Mouse (Mus musculus) embryonic facial prominence, embryonic 14.5 days (tissue): ENCODE measurements around the gene Sox5. TPM values are rescaled to one million over a fixed set of nuclear protein-coding genes. Genes with fewer than 3 reads are reported as not detected.

Source experiments
- ATAC-seq: fragments of 200-750 bp; cut with Nextera tagmentation; 2 replicates; pipeline ENCODE4 v1.8.0; 2017; ENCODE audit warnings: low read depth, moderate number of reproducible peaks, moderate TSS enrichment
- DNase-seq: peaks from one replicate; pipeline ENCODE4 v3.0.0-alpha.2; 2015; ENCODE audit warnings: low spot score
- H3K27ac ChIP-seq: fragments of 300-500 bp; sonication (generic); replicated peaks from 2 replicates; pipeline ENCODE4 v1.5.1; 2014; ENCODE audit warnings: low read depth, mild to moderate bottlenecking, low read length, moderate library complexity
- H3K27me3 ChIP-seq: fragments of 300-500 bp; sonication (generic); replicated peaks from 2 replicates; pipeline ENCODE4 v1.6.1; 2014; ENCODE audit warnings: low read length; ENCODE audit not compliant: control insufficient read depth, insufficient read depth
- H3K36me3 ChIP-seq: fragments of 300-500 bp; sonication (generic); 2 replicates; pipeline ENCODE4 v1.6.1; 2014; ENCODE audit warnings: low read length, mixed read lengths; ENCODE audit not compliant: control insufficient read depth, insufficient read depth
- H3K4me1 ChIP-seq: fragments of 300-500 bp; sonication (generic); 2 replicates; pipeline ENCODE4 v1.6.1; 2014; ENCODE audit warnings: antibody characterized with exemption, low read length; ENCODE audit not compliant: control insufficient read depth, insufficient read depth
- H3K4me2 ChIP-seq: fragments of 300-500 bp; sonication (generic); 2 replicates; pipeline ENCODE4 v1.6.1; 2014; ENCODE audit warnings: low read depth, mild to moderate bottlenecking, low read length, moderate library complexity, mixed read lengths
- H3K4me3 ChIP-seq: fragments of 300-500 bp; sonication (generic); 2 replicates; pipeline ENCODE4 v1.5.1; 2014; ENCODE audit warnings: low read depth, mild to moderate bottlenecking, low read length
- H3K9ac ChIP-seq: fragments of 300-500 bp; sonication (generic); 2 replicates; pipeline ENCODE4 v1.6.1; 2014; ENCODE audit warnings: low read depth, mild to moderate bottlenecking, low read length, moderate library complexity, mixed read lengths
- H3K9me3 ChIP-seq: fragments of 300-500 bp; sonication (generic); 2 replicates; pipeline ENCODE4 v1.6.1; 2016; ENCODE audit warnings: low read length; ENCODE audit not compliant: control insufficient read depth
- WGBS: fragments of 180-500 bp; shearing (Covaris S2); extraction: QIAGEN DNeasy Blood & Tissue Kit; methylation state at CpG from one replicate; pipeline ENCODE4 v1.1.7; 2014; 5-methylcytosine and 5-hydroxymethylcytosine counted together
- polyA plus RNA-seq: library from polyadenylated mRNA; unstranded; fragments of >200 nt; fragmentation: Nextera tagmentation; extraction: Ambion mirVana; gene quantifications from 2 replicates; pipeline ENCODE4 v1.2.1, GENCODE M21; 2014

The Sox5 gene
- polyA plus RNA-seq, 1 experiment from 2014 or later: 10.8 TPM

DNA sequence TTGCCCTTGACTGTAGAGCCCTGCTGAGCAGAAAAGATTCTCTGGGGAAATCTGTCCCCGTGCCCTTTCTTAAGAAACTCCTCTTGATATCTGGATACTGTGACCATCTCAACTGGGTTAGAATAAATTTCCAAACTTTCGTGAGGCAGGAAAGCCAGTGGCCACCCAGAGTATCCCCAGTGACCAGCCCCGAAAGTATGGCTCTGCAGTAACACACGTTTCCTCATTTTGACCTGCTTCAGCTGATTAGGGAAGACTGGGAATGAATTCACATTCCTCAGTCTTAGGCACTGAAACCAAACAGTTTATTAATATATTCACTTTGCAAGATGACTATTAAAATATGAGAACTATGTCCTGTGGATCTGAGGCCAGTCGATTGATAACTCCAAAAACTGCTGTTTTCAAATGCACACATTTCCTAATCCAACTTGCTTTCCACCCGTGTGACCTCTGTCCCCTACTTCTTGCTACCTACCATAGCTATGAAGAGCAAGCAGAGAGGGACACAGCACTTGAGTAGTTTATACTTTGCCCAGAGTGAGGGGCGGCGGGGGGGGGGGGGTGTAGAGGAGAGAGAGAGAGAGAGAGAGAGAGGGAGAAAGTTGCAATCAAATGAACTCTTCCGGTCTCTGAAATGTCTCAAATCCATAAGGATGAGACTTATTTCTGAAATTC, 1.0 kb downstream of the Sox5 start:
- WGBS: 30% methylated on average over 9 of the region's 9 CpGs
- Histone ChIP-seq H3K9ac (peak overlapping the region; percentile 61), H3K4me2 (peak overlapping the region; percentile 99), H3K27ac (no peak overlapping the region), H3K27me3 (peaks cover 29% of the 10 kb centered on the region), H3K36me3 (no peaks in the 10 kb centered on the region), H3K9me3 (no peaks in the 10 kb centered on the region), H3K4me3 (peak overlapping the region; percentile 71), H3K4me1 (no peaks in the 10 kb centered on the region)
- ATAC-seq: no peak
- no peak for DNase-seq

DNA sequence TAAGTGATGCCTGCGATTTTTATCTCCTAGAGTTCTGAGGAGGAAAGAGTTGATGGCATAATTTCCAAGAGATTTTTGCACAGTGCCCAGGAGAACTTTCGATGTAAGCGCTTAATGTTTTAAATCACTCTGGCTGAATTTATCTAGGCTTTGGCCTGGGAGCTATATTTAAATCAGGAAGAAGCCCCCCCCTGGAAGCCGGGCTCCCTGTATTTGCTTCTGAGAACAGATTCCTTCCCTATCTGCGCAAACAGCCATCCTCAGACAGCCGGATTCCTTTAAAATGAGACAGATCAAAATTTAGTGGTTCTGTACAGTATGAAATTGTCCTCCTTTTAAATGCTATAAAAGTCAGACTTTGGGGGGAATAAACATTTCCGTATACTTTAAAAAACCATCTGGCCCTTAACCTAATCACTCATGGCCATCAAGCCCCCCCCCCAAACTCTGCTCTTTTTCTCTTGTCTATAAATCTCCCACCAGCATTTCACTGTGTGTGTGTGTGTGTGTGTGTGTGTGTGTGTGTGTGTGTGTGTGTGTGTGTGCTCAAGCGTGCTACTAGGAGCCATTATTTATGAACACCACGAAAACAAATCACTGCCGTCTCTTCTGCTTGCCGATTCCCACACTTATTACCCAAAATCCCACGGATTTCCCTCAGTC, 1.7 kb downstream of the Sox5 start:
- no peaks in the 10 kb centered on the region for H3K9me3 ChIP-seq
- H3K9ac ChIP-seq: no peak overlapping the region
- H3K27me3 ChIP-seq: peaks cover 29% of the 10 kb centered on the region
- peak overlapping the region; percentile 71; the same call in 1 of the 2 replicates for H3K4me3 ChIP-seq
- WGBS: 54% methylated on average over 12 of the region's 12 CpGs
- no peak overlapping the region for H3K27ac ChIP-seq
- peak overlapping the region; percentile 99 for H3K4me2 ChIP-seq
- no peaks in the 10 kb centered on the region for H3K36me3 ChIP-seq
- ATAC-seq (no peak), DNase-seq (no peak)
- H3K4me1 ChIP-seq: no peaks in the 10 kb centered on the region

DNA sequence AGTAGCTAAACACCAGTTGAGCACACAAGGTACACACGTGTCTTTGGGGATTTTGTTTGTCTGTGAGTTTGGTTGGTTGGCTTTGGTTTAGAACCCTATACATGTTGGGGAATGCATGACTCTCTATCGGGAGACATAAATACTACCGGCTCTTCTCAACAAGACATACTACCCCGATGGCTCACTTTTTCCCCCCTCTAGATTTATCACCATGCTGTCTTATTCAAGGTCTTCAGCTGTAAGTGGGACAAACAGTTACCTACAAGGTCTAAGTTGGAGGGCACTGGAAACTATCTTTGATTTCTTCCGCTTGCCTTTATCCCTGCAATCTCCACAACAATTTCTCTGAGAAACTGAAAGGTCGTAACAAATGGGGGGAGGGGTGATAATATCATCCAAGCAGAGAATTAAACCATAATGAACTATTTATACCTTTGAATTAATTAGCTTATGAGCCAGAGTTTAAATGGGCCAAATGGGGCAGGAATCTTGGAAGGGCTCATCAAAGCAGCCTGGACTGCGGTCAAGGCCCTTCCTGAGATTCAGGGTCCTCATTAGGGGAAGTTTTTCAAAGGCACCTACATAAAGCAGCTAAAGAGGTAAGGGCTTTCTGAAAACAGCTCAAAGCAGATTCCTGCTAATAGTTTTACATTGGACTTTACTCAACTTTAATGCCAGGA, 4.3 kb downstream of the Sox5 start:
- H3K9ac ChIP-seq: no peak overlapping the region
- 97% methylated on average over 7 of the region's 7 CpGs for WGBS
- H3K4me1 ChIP-seq: no peaks in the 10 kb centered on the region

DNA sequence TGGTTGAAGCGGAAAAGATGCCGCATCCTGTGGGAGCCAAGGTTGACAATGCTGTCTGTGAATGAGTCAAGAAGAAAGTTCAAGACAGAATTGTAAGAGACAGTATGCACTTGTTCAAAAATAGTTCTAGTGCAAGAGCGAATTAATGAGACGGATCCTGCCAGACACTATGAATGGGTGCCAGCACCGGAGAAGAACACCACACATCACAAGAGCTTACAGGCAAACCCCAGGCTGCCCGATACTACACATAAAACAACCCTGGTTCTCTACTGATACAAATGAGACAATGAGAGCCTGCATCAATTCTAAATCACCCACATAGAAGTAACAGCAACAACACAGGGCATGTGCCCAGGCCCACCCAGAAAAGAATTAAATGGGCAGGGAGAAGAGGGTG, 8.0 kb downstream of the Sox5 start:
- Histone ChIP-seq H3K4me2 (no peak overlapping the region), H3K4me3 (no peak overlapping the region), H3K27me3 (no peaks in the 10 kb centered on the region), H3K36me3 (no peaks in the 10 kb centered on the region), H3K9ac (no peak overlapping the region), H3K27ac (no peak overlapping the region), H3K9me3 (no peaks in the 10 kb centered on the region), H3K4me1 (0 out of 2 replicates have a peak, but pooled peaks cover 5% of the 10 kb centered on the region)
- 94% methylated on average over 6 of the region's 6 CpGs for WGBS
- no peak for DNase-seq
- no peak for ATAC-seq

More for the DNA sequence above, 4.3 kb downstream of the Sox5 start:
- no peak for ATAC-seq
- H3K27ac ChIP-seq: no peak overlapping the region
- H3K36me3 ChIP-seq: no peaks in the 10 kb centered on the region
- no peak overlapping the region for H3K4me3 ChIP-seq
- no peak for DNase-seq
- H3K27me3 ChIP-seq: peaks cover 8% of the 10 kb centered on the region
- no peak overlapping the region for H3K4me2 ChIP-seq
- no peaks in the 10 kb centered on the region for H3K9me3 ChIP-seq

DNA sequence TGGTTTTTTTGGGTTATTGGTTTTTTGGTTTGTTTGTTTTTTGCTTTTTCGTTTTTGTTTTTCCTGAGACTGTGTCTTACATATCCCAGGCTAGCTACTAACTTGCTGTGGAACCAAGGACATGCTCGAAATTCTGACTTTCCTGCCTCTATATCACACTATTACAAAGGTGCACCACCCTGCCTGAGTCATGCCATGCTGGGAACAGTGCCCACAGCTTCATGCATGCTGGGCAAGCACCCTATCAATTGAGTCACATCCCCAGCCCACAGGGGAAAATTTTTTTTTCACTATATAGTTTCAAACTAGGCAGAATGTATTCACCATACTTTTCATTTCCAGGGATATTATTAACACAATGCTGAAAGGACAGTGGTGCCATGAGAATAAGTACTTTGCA, 8.8 kb downstream of the Sox5 start:
- DNase-seq (no peak), ATAC-seq (no peak)
- Histone ChIP-seq H3K36me3 (no peaks in the 10 kb centered on the region), H3K4me1 (0 out of 2 replicates have a peak, but pooled peaks cover 5% of the 10 kb centered on the region), H3K27ac (no peak overlapping the region), H3K4me3 (no peak overlapping the region), H3K27me3 (no peaks in the 10 kb centered on the region), H3K4me2 (no peak overlapping the region), H3K9ac (no peak overlapping the region), H3K9me3 (no peaks in the 10 kb centered on the region)
- WGBS: 77% methylated on average over 2 of the region's 2 CpGs

DNA sequence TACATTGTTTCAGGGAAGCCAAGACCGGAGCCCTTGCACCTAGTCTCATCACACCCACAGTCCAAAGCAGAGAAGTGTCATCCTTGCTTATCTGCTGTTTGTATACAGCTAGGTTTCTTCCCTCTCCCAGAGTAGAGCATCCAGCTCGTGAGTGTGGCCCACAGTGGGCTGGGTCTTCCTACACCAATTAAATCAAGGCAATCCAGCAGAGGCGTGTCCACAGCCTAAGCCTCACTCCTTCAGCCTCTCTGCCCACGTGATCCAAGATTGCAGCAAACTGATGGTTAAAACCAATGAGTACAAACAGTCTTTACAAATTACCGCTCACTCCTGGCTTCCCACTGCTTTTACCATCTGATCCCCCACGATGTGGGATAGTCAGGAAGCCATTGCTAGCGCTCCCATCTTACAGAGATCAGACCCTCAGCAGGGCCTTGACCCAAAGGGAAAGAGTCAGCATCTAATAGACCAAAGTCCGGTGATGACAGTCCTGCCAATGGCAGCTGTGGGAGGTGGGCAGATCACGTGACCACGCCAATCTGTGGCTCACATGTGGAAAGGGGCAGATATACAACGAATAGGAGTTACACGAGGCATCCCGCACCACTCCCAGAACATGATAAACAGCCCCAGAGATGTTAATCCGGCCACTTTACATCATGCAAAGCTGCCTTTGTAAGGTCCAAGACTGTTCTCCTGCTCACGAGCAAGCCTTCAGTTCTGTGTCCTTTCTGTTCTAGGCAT, 9.4 kb downstream of the Sox5 start:
- H3K4me2 ChIP-seq: no peak overlapping the region
- no peak overlapping the region for H3K27ac ChIP-seq
- ATAC-seq (no peak; the same call in 1 of the 2 replicates), DNase-seq (no peak)
- no peak overlapping the region for H3K4me3 ChIP-seq
- H3K4me1 ChIP-seq: 0 out of 2 replicates have a peak, but pooled peaks cover 5% of the 10 kb centered on the region
- 57% methylated on average over 15 of the region's 15 CpGs for WGBS
- no peak overlapping the region for H3K9ac ChIP-seq
- H3K9me3 ChIP-seq: no peaks in the 10 kb centered on the region
- H3K27me3 ChIP-seq: no peaks in the 10 kb centered on the region
- no peaks in the 10 kb centered on the region for H3K36me3 ChIP-seq

DNA sequence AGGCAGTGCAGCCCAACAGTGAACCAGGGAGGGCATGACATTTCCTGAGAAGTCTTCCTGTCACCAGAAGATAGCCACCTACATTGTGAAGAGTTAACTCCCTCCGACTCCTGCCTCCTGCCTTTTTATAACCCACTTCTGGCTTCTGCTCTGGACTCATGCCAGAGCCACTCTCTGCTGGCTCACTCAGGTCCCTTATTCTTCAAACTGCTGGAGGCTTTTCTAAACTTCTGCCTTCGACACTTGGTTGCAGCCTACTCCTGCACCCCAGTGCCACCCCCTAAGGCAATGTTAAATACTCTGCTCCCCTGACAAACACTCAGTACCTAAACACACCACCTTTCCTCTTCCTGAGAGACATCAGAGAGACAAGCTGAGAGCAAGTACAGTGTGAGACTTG, 12.7 kb downstream of the Sox5 start:
- Histone ChIP-seq H3K9me3 (no peaks in the 10 kb centered on the region), H3K4me3 (no peak overlapping the region), H3K4me2 (no peak overlapping the region), H3K27me3 (no peaks in the 10 kb centered on the region), H3K27ac (no peak overlapping the region), H3K36me3 (no peaks in the 10 kb centered on the region), H3K9ac (no peak overlapping the region), H3K4me1 (0 out of 2 replicates have a peak, but pooled peaks cover 5% of the 10 kb centered on the region)
- DNase-seq (no peak), ATAC-seq (no peak)
- 28% methylated on average over 2 of the region's 2 CpGs for WGBS

DNA sequence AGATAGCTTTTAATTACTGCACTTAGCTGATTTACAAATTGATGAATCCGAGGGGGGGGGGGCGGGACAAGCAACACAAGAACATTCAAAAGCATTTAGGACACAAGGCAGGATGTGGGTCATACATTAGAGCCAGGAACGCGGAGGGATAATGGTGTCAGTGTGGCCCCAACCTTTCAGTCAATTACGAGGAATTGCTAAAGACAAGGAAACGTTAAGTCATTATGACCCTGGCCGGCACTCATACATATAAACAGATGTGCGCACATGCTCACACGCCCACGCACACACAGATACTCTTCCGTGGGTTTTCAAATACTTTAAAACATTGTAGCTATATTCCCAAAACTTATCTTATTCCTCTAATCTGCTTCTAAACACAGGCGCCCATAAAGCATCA, 19.9 kb downstream of the Sox5 start:
- Histone ChIP-seq H3K9ac (no peak overlapping the region), H3K27me3 (0 out of 2 replicates have a peak, but pooled peaks cover 3% of the 10 kb centered on the region), H3K27ac (no peak overlapping the region), H3K4me3 (no peak overlapping the region), H3K4me2 (no peak overlapping the region), H3K4me1 (no peaks in the 10 kb centered on the region), H3K9me3 (no peaks in the 10 kb centered on the region), H3K36me3 (no peaks in the 10 kb centered on the region)
- ATAC-seq (no peak), DNase-seq (no peak)
- WGBS: 60% methylated on average over 12 of the region's 12 CpGs
